Mouse (Mus musculus) intestine, postnatal 0 days (tissue): ENCODE measurements around the gene Frmd4a. TPM values are rescaled to one million over a fixed set of nuclear protein-coding genes. Genes with fewer than 3 reads are reported as not detected.
"Not testable (repeated sequence)": the region's sequence is repeated elsewhere in the genome, so short reads cannot be mapped to it uniquely, and the experiment has no call there.

Experiments used
- ATAC-seq: fragments of 200-750 bp; cut with Nextera tagmentation; 2 replicates; pipeline ENCODE4 v1.8.0; 2017; ENCODE audit warnings: mild to moderate bottlenecking, moderate TSS enrichment, moderate library complexity
- H3K27ac ChIP-seq: fragments of 300-500 bp; sonication (generic); 2 replicates; pipeline ENCODE4 v1.5.1; 2014; ENCODE audit warnings: mild to moderate bottlenecking, low read depth, low read length, moderate library complexity
- H3K27me3 ChIP-seq: fragments of 300-500 bp; sonication (generic); replicated peaks from 2 replicates; pipeline ENCODE4 v1.6.1; 2014; ENCODE audit warnings: low read length, mixed read lengths; ENCODE audit not compliant: control insufficient read depth, insufficient read depth
- H3K36me3 ChIP-seq: fragments of 300-500 bp; sonication (generic); 2 replicates; pipeline ENCODE4 v1.6.1; 2014; ENCODE audit warnings: mild to moderate bottlenecking, moderate library complexity; ENCODE audit not compliant: control insufficient read depth, insufficient read depth
- H3K4me1 ChIP-seq: fragments of 300-500 bp; sonication (generic); replicated peaks from 2 replicates; pipeline ENCODE4 v1.6.1; 2014; ENCODE audit warnings: antibody characterized with exemption, low read length, mixed read lengths; ENCODE audit not compliant: control insufficient read depth, insufficient read depth
- H3K4me2 ChIP-seq: fragments of 300-500 bp; sonication (generic); replicated peaks from 2 replicates; pipeline ENCODE4 v1.6.1; 2014; ENCODE audit warnings: low read depth, mild to moderate bottlenecking, moderate library complexity
- H3K4me3 ChIP-seq: fragments of 300-500 bp; sonication (generic); 2 replicates; pipeline ENCODE4 v1.5.1; 2014; ENCODE audit warnings: low read depth, low read length
- H3K9ac ChIP-seq: fragments of 300-500 bp; sonication (generic); 2 replicates; pipeline ENCODE4 v1.6.1; 2014; ENCODE audit warnings: mild to moderate bottlenecking, low read depth, low read length
- H3K9me3 ChIP-seq: fragments of 300-500 bp; sonication (generic); 2 replicates; pipeline ENCODE4 v1.6.1; 2016; ENCODE audit warnings: mixed run types; ENCODE audit not compliant: control insufficient read depth
- CTCF ChIP-seq: sonication (generic); IDR thresholded peaks from 2 replicates; pipeline ENCODE4 v1.5.1; 2016; ENCODE audit warnings: low read depth, mild to moderate bottlenecking, control low read depth, antibody characterized with exemption, moderate library complexity
- WGBS: fragments of 180-500 bp; shearing (Covaris S2); extraction: QIAGEN DNeasy Blood & Tissue Kit; methylation state at CpG from one replicate; pipeline ENCODE4 v1.1.7; 2014; 5-methylcytosine and 5-hydroxymethylcytosine counted together
- polyA plus RNA-seq: library from polyadenylated mRNA; unstranded; fragments of >200 nt; fragmentation: Nextera tagmentation; extraction: Ambion mirVana; gene quantifications from 2 replicates; pipeline ENCODE4 v1.2.1, GENCODE M21; 2015

The Frmd4a gene
- polyA plus RNA-seq, 1 experiment from 2014 or later, result 4.5 TPM

DNA sequence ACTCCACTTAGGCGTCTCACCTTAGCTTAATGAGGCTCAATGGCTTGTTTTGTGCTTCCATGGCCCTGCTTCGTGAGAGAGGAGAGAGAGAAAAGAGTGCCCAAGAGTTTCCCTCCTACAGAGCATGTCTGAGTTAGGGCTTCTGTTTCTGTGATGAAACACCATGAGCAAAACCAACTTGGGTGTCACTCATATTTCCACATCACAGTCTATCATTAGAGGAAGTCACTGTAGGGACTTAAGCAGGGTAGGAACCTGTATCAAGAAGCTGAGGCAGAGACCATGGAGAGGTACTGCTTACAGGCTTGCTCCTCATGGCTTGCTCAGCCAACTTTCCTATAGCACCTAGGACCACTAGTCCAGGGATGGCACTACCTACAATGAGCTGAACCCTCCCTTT lies 238.7 kb downstream of the Frmd4a start:
- no peak for ATAC-seq
- Histone ChIP-seq H3K36me3 (no peaks in the 10 kb centered on the region), H3K9ac (no peak overlapping the region), H3K9me3 (no peaks in the 10 kb centered on the region), H3K27me3 (no peaks in the 10 kb centered on the region), H3K27ac (no peak overlapping the region), H3K4me2 (no peak overlapping the region), H3K4me3 (no peak overlapping the region), H3K4me1 (peaks cover 8% of the 10 kb centered on the region)
- no peak for TF ChIP-seq CTCF
- 94% methylated on average over 2 of the region's 2 CpGs for WGBS

DNA sequence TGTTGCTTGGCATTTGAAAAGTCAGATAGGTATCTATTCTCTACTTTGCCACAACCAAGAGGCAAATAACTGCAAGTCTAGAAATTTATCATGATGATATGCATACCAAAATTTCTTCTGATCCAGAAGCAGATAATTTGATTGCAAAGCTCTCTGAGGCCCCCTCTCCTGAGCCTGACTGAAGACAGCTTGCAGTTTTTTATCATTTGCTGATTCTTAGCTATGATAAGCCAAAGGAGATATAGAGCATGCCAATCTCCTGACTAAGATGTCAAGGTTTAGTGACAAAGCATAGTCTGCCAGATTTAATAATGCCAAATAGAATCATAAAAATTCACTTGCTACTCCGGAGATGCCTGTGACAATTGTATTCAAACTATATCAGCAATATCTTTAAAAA lies 240.1 kb downstream of the Frmd4a start:
- Histone ChIP-seq H3K4me1 (no peaks in the 10 kb centered on the region), H3K9me3 (no peaks in the 10 kb centered on the region), H3K36me3 (no peaks in the 10 kb centered on the region), H3K9ac (no peak overlapping the region), H3K4me2 (no peak overlapping the region), H3K27me3 (no peaks in the 10 kb centered on the region), H3K4me3 (no peak overlapping the region), H3K27ac (no peak overlapping the region)
- no peak for ATAC-seq
- 82% methylated on average over 1 of the region's 1 CpGs for WGBS
- TF ChIP-seq CTCF, result no peak

DNA sequence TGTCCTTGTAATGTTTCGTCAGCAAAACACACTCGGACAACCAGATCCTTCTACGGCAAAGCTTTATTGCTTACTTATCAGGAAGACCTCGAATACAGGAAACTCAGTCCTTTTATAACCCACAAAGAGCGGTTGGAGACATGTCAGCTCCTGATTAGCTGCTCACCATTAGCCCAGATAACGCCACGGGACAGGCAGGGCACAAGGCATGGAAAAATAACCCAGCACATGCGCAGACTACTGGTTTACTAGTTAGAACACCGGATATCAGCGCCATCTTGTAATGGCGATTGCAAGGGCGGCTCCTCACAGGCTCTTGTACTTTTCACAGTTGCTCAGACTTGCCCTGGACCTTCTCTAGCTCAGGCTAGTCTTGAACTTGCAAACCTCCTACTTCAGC lies 241.3 kb downstream of the Frmd4a start:
- ATAC-seq, H3K36me3 ChIP-seq, H3K9me3 ChIP-seq, H3K4me3 ChIP-seq, H3K27ac ChIP-seq, H3K27me3 ChIP-seq, H3K4me2 ChIP-seq, H3K9ac ChIP-seq, H3K4me1 ChIP-seq: not testable (repeated sequence)
- 80% methylated on average over 11 of the region's 12 CpGs for WGBS

DNA sequence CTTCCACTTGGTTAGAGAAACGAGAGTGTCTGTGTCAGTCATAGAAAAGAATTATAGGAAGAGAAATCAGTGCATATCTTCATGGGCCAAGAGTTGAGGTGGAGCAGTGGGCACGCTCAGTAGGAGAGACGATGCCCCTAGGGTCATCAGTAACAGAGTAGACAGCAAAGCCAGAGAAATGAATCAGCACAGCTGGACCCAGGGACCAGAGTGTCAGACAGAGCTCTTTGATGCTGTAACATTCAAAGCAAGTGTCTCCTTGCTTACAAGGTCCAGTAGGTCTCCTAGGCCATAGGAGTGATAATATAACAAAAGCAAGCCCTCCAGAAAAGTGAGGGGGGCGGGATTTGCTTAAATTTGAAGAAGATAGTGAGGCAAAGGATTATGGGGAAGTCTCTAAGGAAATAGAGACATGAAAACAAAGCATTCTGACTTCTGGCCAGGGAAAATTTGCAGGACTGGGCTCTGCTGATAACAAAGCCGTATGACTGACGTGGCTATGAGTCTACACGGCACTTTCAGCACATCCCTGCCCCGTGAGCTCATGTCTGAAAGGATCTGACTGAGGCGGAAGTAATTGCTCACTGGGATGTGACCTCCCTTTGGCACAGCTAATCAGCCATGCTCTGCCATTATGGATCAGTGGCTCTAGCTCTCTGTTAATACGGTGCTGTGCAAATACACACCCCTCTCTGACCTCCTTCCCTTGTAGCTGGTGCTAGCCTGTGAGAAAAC lies 243.0 kb downstream of the Frmd4a start:
- ATAC-seq, result peak; percentile 73
- Histone ChIP-seq H3K27me3 (no peaks in the 10 kb centered on the region), H3K4me3 (no peak overlapping the region), H3K9me3 (no peaks in the 10 kb centered on the region), H3K36me3 (no peaks in the 10 kb centered on the region), H3K9ac (no peak overlapping the region), H3K4me1 (no peaks in the 10 kb centered on the region), H3K4me2 (no peak overlapping the region), H3K27ac (no peak overlapping the region)
- WGBS, result 48% methylated on average over 10 of the region's 10 CpGs
- no peak for TF ChIP-seq CTCF

DNA sequence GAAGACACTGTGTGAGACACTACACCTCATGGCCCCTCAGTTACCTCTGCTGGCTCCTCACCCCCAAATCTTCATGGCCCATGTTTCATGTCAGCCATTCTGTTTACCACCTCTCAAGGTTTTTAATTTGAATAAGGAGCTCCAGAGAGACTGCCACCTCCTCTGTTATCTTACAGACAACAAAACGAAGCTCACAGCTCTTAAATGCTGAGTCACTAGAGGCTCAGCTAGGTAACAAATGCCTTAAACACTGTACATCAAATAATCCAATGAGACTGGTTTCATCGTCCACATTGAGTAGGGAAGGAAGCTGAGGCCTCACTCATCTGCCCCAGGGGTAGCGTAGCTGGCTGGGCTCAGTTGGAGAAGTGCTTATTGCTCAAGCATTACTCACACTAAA lies 245.2 kb downstream of the Frmd4a start:
- no peak overlapping the region for H3K4me3 ChIP-seq
- H3K4me1 ChIP-seq, result no peaks in the 10 kb centered on the region
- H3K27ac ChIP-seq, result no peak overlapping the region
- no peaks in the 10 kb centered on the region for H3K27me3 ChIP-seq
- H3K9me3 ChIP-seq, result no peaks in the 10 kb centered on the region
- 83% methylated on average over 3 of the region's 3 CpGs for WGBS
- no peaks in the 10 kb centered on the region for H3K36me3 ChIP-seq
- no peak overlapping the region for H3K9ac ChIP-seq
- ATAC-seq, result no peak
- TF ChIP-seq CTCF, result no peak
- no peak overlapping the region for H3K4me2 ChIP-seq

DNA sequence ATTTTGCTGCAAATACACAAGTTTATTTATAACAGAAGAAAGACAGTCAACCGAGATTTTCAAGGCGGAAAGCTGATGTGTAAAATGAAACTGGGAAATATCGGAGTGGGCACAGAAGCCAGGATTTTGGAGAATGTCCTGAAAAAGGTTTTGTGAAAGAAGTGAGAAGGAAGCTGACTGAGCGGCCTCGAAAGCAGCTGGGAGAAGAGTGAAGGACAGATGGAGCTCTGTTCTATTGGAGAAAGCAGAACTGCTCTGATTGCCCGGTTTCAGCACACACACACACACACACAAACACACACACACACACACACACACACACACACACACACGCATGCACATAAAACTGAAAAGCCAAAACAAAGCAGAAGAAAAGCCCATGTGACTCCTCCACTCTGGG lies 249.9 kb downstream of the Frmd4a start:
- TF ChIP-seq CTCF, result no peak
- Histone ChIP-seq H3K9ac (no peak overlapping the region), H3K4me3 (no peak overlapping the region), H3K4me2 (no peak overlapping the region), H3K27ac (no peak overlapping the region), H3K36me3 (no peaks in the 10 kb centered on the region), H3K4me1 (no peaks in the 10 kb centered on the region), H3K9me3 (no peaks in the 10 kb centered on the region), H3K27me3 (no peaks in the 10 kb centered on the region)
- ATAC-seq, result no peak
- WGBS, result 90% methylated on average over 7 of the region's 7 CpGs

DNA sequence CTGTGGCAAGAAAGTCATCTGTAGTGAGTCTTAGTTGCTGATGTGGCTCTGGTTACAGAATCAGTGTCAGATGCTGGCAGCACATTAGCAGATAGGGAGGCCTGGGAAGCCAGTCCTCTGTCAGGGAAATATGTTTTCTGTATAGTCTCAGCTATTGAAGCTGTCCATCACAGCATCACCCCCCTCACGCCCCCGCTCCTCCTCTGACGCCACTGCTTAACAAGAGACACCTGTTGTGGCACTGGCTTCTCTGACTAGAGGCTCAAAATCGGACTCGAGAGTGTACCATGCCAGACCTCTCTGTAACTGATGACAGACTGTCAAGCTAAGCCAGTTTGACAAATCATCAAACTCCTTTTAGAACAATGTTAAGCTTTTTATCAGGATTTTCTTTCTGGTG lies 265.3 kb downstream of the Frmd4a start:
- no peak overlapping the region for H3K9ac ChIP-seq
- no peaks in the 10 kb centered on the region for H3K36me3 ChIP-seq
- no peak overlapping the region for H3K27ac ChIP-seq
- 55% methylated on average over 5 of the region's 5 CpGs for WGBS
- no peak for ATAC-seq
- no peaks in the 10 kb centered on the region for H3K4me1 ChIP-seq
- no peak overlapping the region for H3K4me3 ChIP-seq
- no peaks in the 10 kb centered on the region for H3K9me3 ChIP-seq
- H3K4me2 ChIP-seq, result no peak overlapping the region
- no peaks in the 10 kb centered on the region for H3K27me3 ChIP-seq
- no peak for TF ChIP-seq CTCF
